Mouse (Mus musculus) fibroblast of lung, adult 2 months (primary cell): ENCODE data around the gene Ulk3.

ENCODE experiments used
- DNase-seq: peaks from one replicate; pipeline ENCODE4 v3.0.0-alpha.2; 2011; ENCODE audit warnings: low read depth

The Ulk3 gene

GRCm38 (mm10) chr9:57568500-57568899, 20.8 kb upstream of the Ulk3 start:
- no peak for DNase-seq

GRCm38 (mm10) chr9:57574397-57574796, 14.9 kb upstream of the Ulk3 start:
- DNase-seq = no peak

- no peak for DNase-seq
Observed at GRCm38 (mm10) chr9:57575577-57575976, 13.7 kb upstream of the Ulk3 start.

- DNase-seq = no peak
Observed at GRCm38 (mm10) chr9:57577144-57577849, 12.0 kb upstream of the Ulk3 start.

GRCm38 (mm10) chr9:57584991-57585390, 4.3 kb upstream of the Ulk3 start:
- DNase-seq = no peak

GRCm38 (mm10) chr9:57590726-57591125, 1.5 kb downstream of the Ulk3 start:
- DNase-seq = peak; percentile 41

GRCm38 (mm10) chr9:57593454-57594173, 4.4 kb downstream of the Ulk3 start:
- no peak for DNase-seq

GRCm38 (mm10) chr9:57594174-57594509, 4.9 kb downstream of the Ulk3 start:
- DNase-seq = no peak

- DNase-seq = no peak
Observed at GRCm38 (mm10) chr9:57597265-57597664, 8.0 kb downstream of the Ulk3 start.

- DNase-seq = no peak
Observed at GRCm38 (mm10) chr9:57597929-57598382, 8.7 kb downstream of the Ulk3 start.

- DNase-seq = no peak
Observed at GRCm38 (mm10) chr9:57598851-57599563, 9.8 kb downstream of the Ulk3 start.

GRCm38 (mm10) chr9:57600620-57601352, 11.5 kb downstream of the Ulk3 start:
- no peak for DNase-seq

- peak; percentile 60 for DNase-seq
Observed at GRCm38 (mm10) chr9:57601353-57601706, 12.1 kb downstream of the Ulk3 start.

GRCm38 (mm10) chr9:57602098-57602497, 12.8 kb downstream of the Ulk3 start:
- DNase-seq = no peak

- no peak for DNase-seq
Observed at GRCm38 (mm10) chr9:57604875-57605274, 15.6 kb downstream of the Ulk3 start.

GRCm38 (mm10) chr9:57605503-57605902, 16.3 kb downstream of the Ulk3 start:
- DNase-seq = no peak

GRCm38 (mm10) chr9:57606139-57606851, 17.0 kb downstream of the Ulk3 start, which contains the start of gene Cplx3:
Gene Cplx3 (minus strand): TSS chr9:57606281.
- DNase-seq = no peak

- no peak for DNase-seq
Observed at GRCm38 (mm10) chr9:57609803-57610202, 20.6 kb downstream of the Ulk3 start.

GRCm38 (mm10) chr9:57610359-57610826, 21.1 kb downstream of the Ulk3 start:
- DNase-seq = peak; percentile 49

- DNase-seq = peak; percentile 21
Observed at GRCm38 (mm10) chr9:57612587-57612986, 23.3 kb downstream of the Ulk3 start.

GRCm38 (mm10) chr9:57613975-57614374, 24.7 kb downstream of the Ulk3 start:
- DNase-seq = no peak
